In the genomic region with DNA sequence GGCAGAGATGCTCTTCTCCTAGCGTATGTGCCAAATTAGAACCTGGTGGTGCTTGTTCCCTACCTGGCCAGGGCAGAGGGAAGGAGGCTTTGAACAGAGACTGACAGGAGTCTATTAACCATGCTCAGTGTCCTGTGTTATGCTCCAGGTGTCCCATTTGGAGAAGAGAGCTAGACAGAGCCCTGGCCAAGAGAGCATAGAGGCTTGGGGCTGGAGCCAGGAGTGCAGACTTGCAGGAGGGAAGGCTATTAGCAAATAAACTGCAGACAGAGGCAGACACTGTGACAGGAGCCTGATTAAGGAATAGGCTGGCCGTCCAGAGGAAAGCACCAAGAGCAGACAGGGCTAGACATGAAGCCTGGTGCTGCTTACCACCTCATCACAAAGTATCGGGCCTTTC, we compare ENCODE assay signal across 18 mouse cellular contexts.
DNase-seq lines count a peak whose midpoint lies in the region; ATAC-seq and TF ChIP-seq lines count a peak whose summit lies in the region.
"Had no signal": no experiment of that assay in that cellular context is flagged by ENCODE, and none has a peak within 500 bp of the region (broad histone marks: within the 10 kb centered on the region; RNA-seq: fewer than 3 reads in every experiment).

No protein-coding gene starts in this region.

- no peak overlapping the region for H3K9ac ChIP-seq in hindbrain, embryonic 16.5 days (ENCODE audit: low read depth, low read length)
- no peak overlapping the region for H3K9ac ChIP-seq in hindbrain, postnatal 0 days (replicated peaks; ENCODE audit: low read length)
- H3K9ac ChIP-seq in midbrain, embryonic 15.5 days = no peak overlapping the region
- H3K9ac ChIP-seq in midbrain, embryonic 14.5 days (replicated peaks; ENCODE audit: low read length) = no peak overlapping the region
- H3K9ac ChIP-seq: forebrain, embryonic 13.5 days had no signal

- WGBS in hindbrain, embryonic 16.5 days = 62% methylated on average over 3 of the region's 3 CpGs
- 57% methylated on average over 3 of the region's 3 CpGs for WGBS in hindbrain, postnatal 0 days
- 71% methylated on average over 3 of the region's 3 CpGs for WGBS in midbrain, embryonic 15.5 days
- WGBS in midbrain, embryonic 14.5 days = 68% methylated on average over 3 of the region's 3 CpGs
- WGBS in limb, embryonic 10.5 days = 70% methylated on average over 3 of the region's 3 CpGs

- no peak overlapping the region for H3K4me2 ChIP-seq in hindbrain, embryonic 16.5 days (ENCODE audit: low read length)
- no peak overlapping the region for H3K4me2 ChIP-seq in hindbrain, postnatal 0 days (ENCODE audit: low read depth, low read length)
- H3K4me2 ChIP-seq in midbrain, embryonic 15.5 days = no peak overlapping the region
- H3K4me2 ChIP-seq in midbrain, embryonic 14.5 days (ENCODE audit: low read length) = no peak overlapping the region
- H3K4me2 ChIP-seq: forebrain, embryonic 13.5 days; heart, embryonic 11.5 days had no signal

- TF ChIP-seq CTCF in hindbrain, postnatal 0 days (IDR thresholded peaks at IDR 0.05; ENCODE audit: low read depth) = no peak

- no peak overlapping the region for H3K4me3 ChIP-seq in hindbrain, embryonic 16.5 days (ENCODE audit: low read length)
- no peak overlapping the region for H3K4me3 ChIP-seq in hindbrain, postnatal 0 days (ENCODE audit: low read length)
- no peak overlapping the region for H3K4me3 ChIP-seq in midbrain, embryonic 15.5 days
- H3K4me3 ChIP-seq in midbrain, embryonic 14.5 days (replicated peaks; ENCODE audit: low read depth, low read length) = no peak overlapping the region
- no peak overlapping the region for H3K4me3 ChIP-seq in limb, embryonic 10.5 days
- H3K4me3 ChIP-seq: forebrain, embryonic 10.5 days; forebrain, embryonic 13.5 days had no signal

- H3K36me3 ChIP-seq in hindbrain, embryonic 16.5 days (ENCODE audit: control insufficient read depth, insufficient read depth, low read length) = no peaks in the 10 kb centered on the region
- H3K36me3 ChIP-seq in hindbrain, postnatal 0 days (ENCODE audit: insufficient read depth, low read length) = no peaks in the 10 kb centered on the region
- no peaks in the 10 kb centered on the region for H3K36me3 ChIP-seq in midbrain, embryonic 15.5 days (replicated peaks)
- no peaks in the 10 kb centered on the region for H3K36me3 ChIP-seq in midbrain, embryonic 14.5 days (ENCODE audit: control insufficient read depth, insufficient read depth, low read length)
- H3K36me3 ChIP-seq in limb, embryonic 10.5 days = no peaks in the 10 kb centered on the region
- H3K36me3 ChIP-seq: forebrain, embryonic 10.5 days had no signal

- no peaks in the 10 kb centered on the region for H3K9me3 ChIP-seq in hindbrain, embryonic 16.5 days (ENCODE audit: control insufficient read depth, low read length)
- H3K9me3 ChIP-seq in hindbrain, postnatal 0 days (ENCODE audit: low read length) = no peaks in the 10 kb centered on the region
- H3K9me3 ChIP-seq in midbrain, embryonic 15.5 days = no peaks in the 10 kb centered on the region
- H3K9me3 ChIP-seq in midbrain, embryonic 14.5 days (ENCODE audit: control insufficient read depth, low read length) = no peaks in the 10 kb centered on the region
- no peaks in the 10 kb centered on the region for H3K9me3 ChIP-seq in limb, embryonic 10.5 days (replicated peaks)
- H3K9me3 ChIP-seq: forebrain, embryonic 10.5 days; forebrain, embryonic 13.5 days had no signal

- peak; percentile 43; the same call in 1 of the 2 replicates for ATAC-seq in hindbrain, embryonic 16.5 days
- ATAC-seq in hindbrain, postnatal 0 days = no peak
- ATAC-seq in midbrain, embryonic 15.5 days (replicated peaks) = no peak
- no peak for ATAC-seq in midbrain, embryonic 14.5 days (ENCODE audit: low FRiP score, low TSS enrichment)
- ATAC-seq: activated CD4-positive, CD25-positive, alpha-beta regulatory T cell, adult 4 months; CD4-positive, CD25-positive, alpha-beta regulatory T cell, adult 4 months; forebrain, embryonic 13.5 days; forebrain, embryonic 16.5 days had no signal

- H3K4me1 ChIP-seq in hindbrain, embryonic 16.5 days (ENCODE audit: control insufficient read depth, insufficient read depth, low read depth, low read length) = peaks cover 6% of the 10 kb centered on the region; the same call in 1 of the 2 replicates
- peaks cover 20% of the 10 kb centered on the region for H3K4me1 ChIP-seq in hindbrain, postnatal 0 days (ENCODE audit: insufficient read depth, low read length)
- peaks cover 23% of the 10 kb centered on the region; the same call in 1 of the 2 replicates for H3K4me1 ChIP-seq in midbrain, embryonic 15.5 days
- H3K4me1 ChIP-seq in midbrain, embryonic 14.5 days (ENCODE audit: control insufficient read depth, insufficient read depth, low read length) = peaks cover 5% of the 10 kb centered on the region
- H3K4me1 ChIP-seq in limb, embryonic 10.5 days = peaks cover 19% of the 10 kb centered on the region

- H3K27me3 ChIP-seq in hindbrain, embryonic 16.5 days (replicated peaks; ENCODE audit: control insufficient read depth, insufficient read depth, low read length) = no peaks in the 10 kb centered on the region
- no peaks in the 10 kb centered on the region for H3K27me3 ChIP-seq in hindbrain, postnatal 0 days (ENCODE audit: insufficient read depth, low read length)
- H3K27me3 ChIP-seq in midbrain, embryonic 15.5 days (replicated peaks) = no peaks in the 10 kb centered on the region
- no peaks in the 10 kb centered on the region for H3K27me3 ChIP-seq in midbrain, embryonic 14.5 days (ENCODE audit: control insufficient read depth, insufficient read depth, low read length)
- H3K27me3 ChIP-seq in limb, embryonic 10.5 days (ENCODE audit: low read depth, poor library complexity, severe bottlenecking) = no peaks in the 10 kb centered on the region
- H3K27me3 ChIP-seq: forebrain, embryonic 13.5 days had no signal

- no peak overlapping the region; the same call in 1 of the 2 replicates for H3K27ac ChIP-seq in hindbrain, embryonic 16.5 days (ENCODE audit: low read depth, low read length)
- H3K27ac ChIP-seq in hindbrain, postnatal 0 days = no peak overlapping the region
- H3K27ac ChIP-seq in midbrain, embryonic 15.5 days = 0 out of 2 replicates have a peak overlapping the region, but pooled peaks have one; percentile 5
- no peak overlapping the region for H3K27ac ChIP-seq in midbrain, embryonic 14.5 days (replicated peaks; ENCODE audit: low read depth, low read length)
- H3K27ac ChIP-seq in limb, embryonic 10.5 days = peak overlapping the region; percentile 25; the same call in 1 of the 2 replicates
- H3K27ac ChIP-seq: forebrain, embryonic 10.5 days; forebrain, embryonic 13.5 days had no signal

- DNase-seq in hindbrain, postnatal 0 days (ENCODE audit: low spot score) = no peak
- no peak for DNase-seq in midbrain, embryonic 14.5 days
- DNase-seq in limb, embryonic 10.5 days (ENCODE audit: low spot score) = no peak
- no peak for DNase-seq in MN1 (ENCODE audit: low spot score)
- DNase-seq: adrenal gland, adult 8-10 months; adrenal gland, postnatal 25 days; cerebellum, adult 18-20 months; cerebellum, adult 9-10 months; gastrocnemius, postnatal 10 days; gastrocnemius, postnatal 36 days had no signal

Comparison
In these comparisons a context has a peak if more than half of its experiments do, and no peak if none do; other contexts are left out.
1. H3K27ac ChIP-seq: peak in midbrain, embryonic 15.5 days (single experiment) and limb, embryonic 10.5 days (single experiment); none in hindbrain, embryonic 16.5 days (single experiment), hindbrain, postnatal 0 days (single experiment) and midbrain, embryonic 14.5 days (single experiment).